Mouse (Mus musculus): ENCODE measurements around the gene Ptch1. TPM values are rescaled to one million over a fixed set of nuclear protein-coding genes. Genes with fewer than 3 reads are reported as not detected.
A peak's percentile ranks its signal among the peaks of the same experiment; 100 is the strongest.

Gene Ptch1
- polyA plus RNA-seq, 1 experiment from 2014 or later: 33.5 TPM

DNA sequence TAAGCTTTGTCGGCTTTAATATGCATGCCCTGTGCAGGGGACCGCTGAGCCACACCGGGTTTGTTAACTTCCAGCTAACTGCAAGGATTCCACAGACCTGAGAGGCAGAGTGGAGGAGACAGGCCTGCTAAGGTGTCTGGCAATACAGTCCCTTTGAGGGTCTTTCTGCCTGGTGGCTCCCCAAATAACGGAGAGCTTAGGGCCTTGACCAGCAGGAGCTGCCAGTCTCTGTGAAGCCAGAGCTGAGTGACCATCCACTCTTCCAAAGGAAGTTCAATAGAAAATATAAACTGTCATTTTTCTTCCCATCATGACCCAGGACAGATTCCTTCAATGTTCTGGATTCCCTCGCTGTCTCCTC lies 4.0 kb downstream of the Ptch1 start:
- whole genome bisulfite sequencing: 9% methylated on average over 5 of the region's 5 CpGs
- Histone ChIP-seq H3K4me3 (peak overlapping the region; percentile 93), H3K36me3 (replicated peaks) (peaks cover 9% of the 10 kb centered on the region; the same call in 1 of the 2 replicates), H3K9me3 (no peaks in the 10 kb centered on the region), H3K27ac (replicated peaks) (peak overlapping the region; percentile 99), H3K27me3 (replicated peaks; ENCODE audit: low read depth, poor library complexity, severe bottlenecking) (peaks cover 53% of the 10 kb centered on the region), H3K4me1 (peaks cover 72% of the 10 kb centered on the region)
- DNase-seq (ENCODE audit: low spot score): no peak

DNA sequence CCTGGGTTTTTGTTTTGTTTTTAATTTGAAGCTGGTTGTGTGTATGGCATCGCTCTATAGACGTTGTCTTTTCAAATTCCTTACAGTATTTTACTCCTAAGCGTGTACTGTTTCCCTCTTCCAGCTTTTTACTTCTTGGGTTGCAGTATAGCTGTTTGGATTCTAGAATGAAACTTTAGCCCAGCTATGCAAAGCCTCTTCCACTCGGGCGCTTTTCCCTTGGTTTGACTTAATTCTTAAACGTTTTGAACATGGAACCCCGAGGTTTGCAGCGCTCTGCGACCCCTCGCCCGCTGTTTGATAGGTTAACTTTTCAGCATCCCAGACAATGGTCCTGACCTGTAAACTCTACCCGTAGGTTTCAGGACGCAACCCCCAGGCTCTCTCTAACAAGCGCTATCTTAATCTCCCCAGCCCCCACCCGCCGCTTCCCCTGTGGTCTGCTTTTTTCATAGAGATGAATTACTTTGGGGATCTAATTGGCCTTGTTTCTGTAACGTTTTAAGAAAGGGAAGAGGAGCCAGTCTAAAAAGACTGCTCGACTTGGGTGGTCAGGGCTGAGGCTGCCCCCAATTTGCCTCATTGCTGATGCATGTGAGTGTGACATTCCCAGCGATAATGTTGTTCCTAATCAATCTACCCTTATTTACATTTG lies 4.5 kb downstream of the Ptch1 start:
- Histone ChIP-seq H3K36me3 (replicated peaks) (peaks cover 14% of the 10 kb centered on the region), H3K27me3 (replicated peaks; ENCODE audit: low read depth, poor library complexity, severe bottlenecking) (peaks cover 48% of the 10 kb centered on the region), H3K27ac (replicated peaks) (peak overlapping the region; percentile 99), H3K4me3 (peak overlapping the region; percentile 93), H3K4me1 (peaks cover 67% of the 10 kb centered on the region), H3K9me3 (no peaks in the 10 kb centered on the region)
- WGBS: 1% methylated on average over 19 of the region's 19 CpGs
- DNase-seq (ENCODE audit: low spot score): peak; percentile 72

- WGBS: under 1% methylated on average over 14 of the region's 14 CpGs
- Histone ChIP-seq H3K27me3 (replicated peaks; ENCODE audit: low read depth, poor library complexity, severe bottlenecking) (peaks cover 43% of the 10 kb centered on the region), H3K9me3 (no peaks in the 10 kb centered on the region), H3K27ac (replicated peaks) (peak overlapping the region; percentile 99), H3K4me3 (peak overlapping the region; percentile 93), H3K4me1 (peaks cover 62% of the 10 kb centered on the region), H3K36me3 (replicated peaks) (peaks cover 20% of the 10 kb centered on the region)
- no peak for DNase-seq (ENCODE audit: low spot score)
These were observed 5.1 kb downstream of the Ptch1 start for GRCm38 (mm10) chr13:63568306-63568705.

DNA sequence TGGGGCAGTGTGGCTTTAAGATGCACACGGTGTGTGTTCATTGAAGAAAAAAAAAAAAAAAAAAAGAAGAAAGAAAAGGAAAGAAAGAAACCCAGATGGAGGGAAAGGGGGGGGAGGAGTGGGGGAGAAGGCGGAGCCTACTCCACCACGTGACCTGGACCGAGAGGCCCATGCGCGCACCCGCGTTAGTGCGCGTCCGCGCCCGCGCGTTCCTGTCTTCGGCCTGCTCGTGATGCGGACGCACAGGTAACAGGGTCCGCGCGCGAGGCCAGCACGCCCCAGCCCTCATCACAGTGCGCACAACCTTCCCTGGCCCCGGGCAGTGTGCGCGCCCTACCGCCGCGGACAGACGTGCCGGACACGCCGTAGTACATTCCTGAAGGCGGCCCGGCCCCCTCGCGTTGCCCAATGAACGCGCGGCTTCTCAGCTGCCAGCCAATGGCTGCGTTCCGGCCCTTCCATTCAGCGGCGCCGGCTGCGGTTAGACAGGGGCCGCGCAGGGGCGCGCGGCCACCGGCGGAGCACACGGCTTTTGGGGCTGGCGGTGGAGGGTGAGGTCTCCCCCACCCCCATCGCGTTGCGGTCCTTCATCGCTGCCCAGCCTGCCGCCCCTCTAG lies 5.6 kb downstream of the Ptch1 start:
- H3K27me3 ChIP-seq (replicated peaks; ENCODE audit: low read depth, poor library complexity, severe bottlenecking): peaks cover 41% of the 10 kb centered on the region
- DNase-seq (ENCODE audit: low spot score): peak; percentile 99
- peaks cover 56% of the 10 kb centered on the region for H3K4me1 ChIP-seq
- H3K4me3 ChIP-seq: peak overlapping the region; percentile 93
- H3K36me3 ChIP-seq (replicated peaks): peaks cover 25% of the 10 kb centered on the region
- peak overlapping the region; percentile 99 for H3K27ac ChIP-seq (replicated peaks)
- WGBS: under 1% methylated on average over 62 of the region's 62 CpGs
- H3K9me3 ChIP-seq: no peaks in the 10 kb centered on the region

GRCm38 (mm10) chr13:63566018-63567015 lies 7.1 kb downstream of the Ptch1 start:
- peaks cover 56% of the 10 kb centered on the region for H3K4me1 ChIP-seq
- peak overlapping the region; percentile 93 for H3K4me3 ChIP-seq

GRCm38 (mm10) chr13:63565320-63566017 lies 7.9 kb downstream of the Ptch1 start:
- Histone ChIP-seq H3K27ac (replicated peaks) (peak overlapping the region; percentile 99), H3K4me1 (peaks cover 56% of the 10 kb centered on the region), H3K4me3 (peak overlapping the region; percentile 93), H3K27me3 (replicated peaks; ENCODE audit: low read depth, poor library complexity, severe bottlenecking) (peaks cover 18% of the 10 kb centered on the region), H3K36me3 (replicated peaks) (peaks cover 37% of the 10 kb centered on the region), H3K9me3 (no peaks in the 10 kb centered on the region)
- under 1% methylated on average over 99 of the region's 99 CpGs for WGBS
- peak; percentile 72 for DNase-seq (ENCODE audit: low spot score)

More at GRCm38 (mm10) chr13:63566018-63567015, 7.1 kb downstream of the Ptch1 start:
- peak; percentile 96 for DNase-seq (ENCODE audit: low spot score)
- under 1% methylated on average over 46 of the region's 46 CpGs for WGBS
- H3K27ac ChIP-seq (replicated peaks): peak overlapping the region; percentile 99
- peaks cover 29% of the 10 kb centered on the region for H3K36me3 ChIP-seq (replicated peaks)
- peaks cover 26% of the 10 kb centered on the region for H3K27me3 ChIP-seq (replicated peaks; ENCODE audit: low read depth, poor library complexity, severe bottlenecking)
- H3K9me3 ChIP-seq: no peaks in the 10 kb centered on the region

DNA sequence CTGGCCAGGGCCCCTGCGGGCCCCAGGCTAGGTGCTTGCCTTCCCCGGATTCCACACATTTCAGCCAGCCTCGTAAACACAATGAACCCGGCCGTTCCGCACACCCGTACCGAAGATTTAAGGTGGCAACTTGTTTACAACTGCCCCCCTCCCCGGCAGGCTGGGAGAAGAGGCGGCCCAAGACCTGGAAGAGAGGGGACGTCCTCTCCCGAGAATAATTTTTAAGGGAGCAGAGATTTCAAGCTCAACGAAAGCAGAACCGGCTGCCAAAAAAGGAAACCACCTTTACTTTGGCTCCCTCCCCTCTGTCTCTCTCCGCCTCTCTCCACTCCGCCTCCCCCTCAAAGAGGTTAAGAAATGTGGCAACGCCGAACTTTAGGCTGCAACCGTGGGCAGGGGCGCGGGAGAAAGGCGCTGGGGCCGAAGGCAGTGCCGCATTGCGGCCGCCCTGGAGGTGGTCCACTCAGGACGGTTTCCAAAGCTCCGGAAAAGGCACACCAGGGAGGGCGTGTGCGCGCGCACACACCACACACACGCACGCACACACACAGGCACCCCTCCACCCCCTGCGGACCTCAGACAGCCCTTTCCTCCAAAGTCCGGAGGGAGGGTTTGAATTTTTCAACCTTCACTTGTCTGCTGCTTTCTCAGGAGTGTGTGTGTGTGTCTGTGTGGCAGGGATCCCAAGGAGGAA lies 8.6 kb downstream of the Ptch1 start:
- Histone ChIP-seq H3K27me3 (replicated peaks; ENCODE audit: low read depth, poor library complexity, severe bottlenecking) (peaks cover 11% of the 10 kb centered on the region), H3K27ac (replicated peaks) (peak overlapping the region; percentile 99), H3K4me3 (peak overlapping the region; percentile 93), H3K36me3 (replicated peaks) (peaks cover 44% of the 10 kb centered on the region), H3K4me1 (peaks cover 56% of the 10 kb centered on the region), H3K9me3 (no peaks in the 10 kb centered on the region)
- under 1% methylated on average over 36 of the region's 36 CpGs for WGBS
- peak; percentile 82 for DNase-seq (ENCODE audit: low spot score)

DNA sequence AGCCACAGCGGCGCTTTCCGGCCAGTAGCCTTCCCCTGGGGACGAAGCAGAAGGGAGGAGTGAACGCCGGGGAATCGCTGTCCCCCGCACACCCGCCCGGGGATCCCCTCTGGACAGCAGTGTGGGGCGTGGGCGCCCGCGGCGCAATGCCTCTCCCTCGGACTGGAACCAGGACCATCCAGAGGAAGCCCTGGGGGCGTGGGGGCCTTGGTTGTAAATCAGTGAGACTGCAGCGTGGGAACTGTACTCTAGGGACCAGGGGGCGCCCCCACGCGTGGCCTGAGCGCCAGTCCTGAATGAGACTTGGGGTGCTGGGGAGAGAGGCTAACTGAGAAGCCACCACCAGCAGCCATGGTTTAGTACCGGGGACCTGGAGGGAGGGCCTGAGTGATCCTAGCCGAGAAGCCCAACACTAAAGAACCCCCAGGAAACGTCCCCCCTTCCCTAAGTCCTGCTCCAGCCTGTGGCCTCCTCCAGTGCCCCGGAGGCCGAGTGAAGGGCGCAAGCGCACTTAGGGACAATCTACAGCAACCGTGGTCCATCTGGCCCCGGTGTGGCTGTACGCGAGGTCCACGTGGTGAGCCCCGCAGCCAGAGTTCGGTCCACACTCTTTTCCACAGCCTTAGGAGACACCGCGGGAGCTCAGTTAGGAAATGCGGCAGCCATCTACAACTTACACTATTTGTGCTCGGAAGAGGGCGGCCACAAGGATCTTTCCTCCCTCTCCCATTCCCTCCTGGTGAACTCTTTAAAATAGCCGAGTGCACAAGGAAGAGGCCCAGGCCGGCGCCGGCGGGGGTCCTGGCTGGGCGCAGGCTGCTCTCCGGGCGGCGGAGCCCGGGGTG lies 9.4 kb downstream of the Ptch1 start:
- under 1% methylated on average over 51 of the region's 51 CpGs for WGBS
- Histone ChIP-seq H3K4me3 (peak overlapping the region; percentile 93), H3K36me3 (replicated peaks) (peaks cover 51% of the 10 kb centered on the region), H3K9me3 (no peaks in the 10 kb centered on the region), H3K4me1 (peaks cover 56% of the 10 kb centered on the region), H3K27ac (replicated peaks) (peak overlapping the region; percentile 99), H3K27me3 (replicated peaks; ENCODE audit: low read depth, poor library complexity, severe bottlenecking) (peaks cover 3% of the 10 kb centered on the region)
- peak; percentile 74 for DNase-seq (ENCODE audit: low spot score)

- Histone ChIP-seq H3K4me1 (peaks cover 56% of the 10 kb centered on the region), H3K4me3 (peak overlapping the region; percentile 93), H3K27me3 (replicated peaks; ENCODE audit: low read depth, poor library complexity, severe bottlenecking) (no peaks in the 10 kb centered on the region), H3K27ac (replicated peaks) (peak overlapping the region; percentile 99), H3K9me3 (no peaks in the 10 kb centered on the region), H3K36me3 (replicated peaks) (peaks cover 58% of the 10 kb centered on the region)
- under 1% methylated on average over 51 of the region's 51 CpGs for WGBS
- peak; percentile 90 for DNase-seq (ENCODE audit: low spot score)
These were observed 10.2 kb downstream of the Ptch1 start for GRCm38 (mm10) chr13:63562972-63563780.

DNA sequence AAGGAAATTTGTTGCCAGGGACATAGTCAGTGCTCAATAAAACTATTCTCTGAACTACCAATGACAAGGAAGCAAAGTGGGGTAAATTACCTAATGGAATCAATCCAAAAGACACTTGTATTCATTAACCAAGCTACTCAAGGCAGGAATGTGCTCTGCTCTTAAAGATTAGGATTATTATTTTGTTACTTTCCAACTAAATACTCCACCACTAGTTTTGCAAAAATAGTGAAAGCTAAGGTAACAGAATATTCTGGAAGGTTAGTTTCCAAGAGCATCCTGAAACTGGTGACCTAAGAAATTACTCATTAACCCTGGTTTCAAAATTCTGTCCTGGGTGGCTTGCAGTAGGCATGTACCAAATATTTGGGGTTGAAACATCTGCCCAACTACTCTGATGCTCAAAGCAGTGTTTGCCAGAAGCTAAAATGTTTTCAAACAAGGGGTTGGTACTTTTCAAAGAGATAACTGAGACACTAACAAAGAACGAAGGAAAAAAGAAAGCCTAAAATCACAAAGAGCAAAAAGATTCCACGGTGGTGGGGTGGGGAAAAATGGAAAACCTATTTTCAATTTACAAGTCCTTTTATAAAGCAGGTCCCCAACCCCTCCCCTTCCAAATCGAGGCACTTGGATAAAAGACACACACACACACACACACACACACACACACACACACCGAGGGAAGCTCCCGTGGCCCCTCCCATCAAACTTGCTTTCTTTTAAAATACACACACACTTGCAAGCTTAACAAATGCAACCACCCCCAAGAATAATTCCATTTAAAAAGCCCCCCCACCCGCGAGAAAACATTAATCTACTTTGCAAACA lies 11.0 kb downstream of the Ptch1 start:
- H3K4me1 ChIP-seq: peaks cover 61% of the 10 kb centered on the region
- H3K4me3 ChIP-seq: peak overlapping the region; percentile 93
- DNase-seq (ENCODE audit: low spot score): no peak
- 2% methylated on average over 7 of the region's 7 CpGs for WGBS
- no peaks in the 10 kb centered on the region for H3K9me3 ChIP-seq
- peak overlapping the region; percentile 99 for H3K27ac ChIP-seq (replicated peaks)
- peaks cover 64% of the 10 kb centered on the region for H3K36me3 ChIP-seq (replicated peaks)
- no peaks in the 10 kb centered on the region for H3K27me3 ChIP-seq (replicated peaks; ENCODE audit: low read depth, poor library complexity, severe bottlenecking)

Measured in embryonic facial prominence, embryonic 10.5 days (tissue).